In genomic region chr7:30423071-30423641, GRCm38 (mm10) we compare ENCODE assay signal across 9 mouse cellular contexts. TPM values are rescaled to one million over a fixed set of nuclear protein-coding genes. Genes with fewer than 3 reads are reported as not detected.
DNase-seq lines count a peak whose midpoint lies in the region; ATAC-seq and TF ChIP-seq lines count a peak whose summit lies in the region.
"Had no signal": no experiment of that assay in that cellular context is flagged by ENCODE, and none has a peak within 500 bp of the region (broad histone marks: within the 10 kb centered on the region; RNA-seq: fewer than 3 reads in every experiment).

No protein-coding gene starts in this region.

- intact Hi-C loops in gastrocnemius, adult 2 months (cut with DNase I): no loop called here
- intact Hi-C loops in gastrocnemius, postnatal 14 days (cut with DNase I; ENCODE audit: low total_unique reads): no loop called here

- peak overlapping the region; percentile 69 for H3K27ac ChIP-seq in gastrocnemius, adult 2 months
- peak overlapping the region; percentile 92 for H3K27ac ChIP-seq in bone marrow, adult 2 months (ENCODE audit: control insufficient read depth, insufficient read depth, low read depth, low read length, poor library complexity)
- no peak overlapping the region for H3K27ac ChIP-seq in kidney, embryonic 14.5 days (ENCODE audit: low read depth, low read length)
- H3K27ac ChIP-seq in lung, embryonic 14.5 days (ENCODE audit: low read depth): no peak overlapping the region; the same call in 1 of the 2 replicates

- H3K36me3 ChIP-seq in kidney, embryonic 14.5 days (ENCODE audit: control insufficient read depth, insufficient read depth, low read length): 0 out of 2 replicates have a peak, but pooled peaks cover 3% of the 10 kb centered on the region
- H3K36me3 ChIP-seq in lung, embryonic 14.5 days (ENCODE audit: insufficient read depth): peaks cover 10% of the 10 kb centered on the region; the same call in 1 of the 2 replicates

- H3K9ac ChIP-seq in kidney, embryonic 14.5 days (ENCODE audit: low read depth, low read length): peak overlapping the region; percentile 61; the same call in 1 of the 2 replicates
- H3K9ac ChIP-seq in lung, embryonic 14.5 days: peak overlapping the region; percentile 55

- peaks cover 2% of the 10 kb centered on the region; the same call in 1 of the 2 replicates for H3K4me1 ChIP-seq in bone marrow, adult 2 months (ENCODE audit: control insufficient read depth, insufficient read depth, low read length)
- H3K4me1 ChIP-seq in kidney, embryonic 14.5 days (ENCODE audit: control insufficient read depth, insufficient read depth, low read length): no peaks in the 10 kb centered on the region; the same call in 1 of the 2 replicates
- 0 out of 2 replicates have a peak, but pooled peaks cover 3% of the 10 kb centered on the region for H3K4me1 ChIP-seq in lung, embryonic 14.5 days (ENCODE audit: insufficient read depth)

- no peak for ATAC-seq in kidney, embryonic 14.5 days (ENCODE audit: low FRiP score, low TSS enrichment)
- no peak for ATAC-seq in lung, embryonic 14.5 days (ENCODE audit: insufficient read depth)
- no peak; the same call in 1 of the 2 replicates for ATAC-seq in megakaryocyte progenitor cell, adult 5-6 weeks (replicated peaks; ENCODE audit: poor library complexity)

- no peak for DNase-seq in gastrocnemius, adult 2 months
- no peak for DNase-seq in gastrocnemius, postnatal 14 days
- peak; percentile 62 for DNase-seq in heart, adult 8-10 months (ENCODE audit: low spot score)
- DNase-seq in lung, embryonic 14.5 days: peak; percentile 39
- peak; percentile 63 to 66 for DNase-seq in spleen, postnatal 36 days (ENCODE audit: low spot score in 2 of 2)

- H3K4me3 ChIP-seq in gastrocnemius, adult 2 months: peak overlapping the region; percentile 84
- H3K4me3 ChIP-seq in bone marrow, adult 2 months (replicated peaks; ENCODE audit: control insufficient read depth, low read depth, low read length): peak overlapping the region; percentile 86
- H3K4me3 ChIP-seq in kidney, embryonic 14.5 days (ENCODE audit: low read length): peak overlapping the region; percentile 52
- peak overlapping the region; percentile 56 for H3K4me3 ChIP-seq in lung, embryonic 14.5 days (ENCODE audit: low read depth, low read length)

- no peaks in the 10 kb centered on the region for H3K9me3 ChIP-seq in kidney, embryonic 14.5 days (ENCODE audit: control insufficient read depth, low read length)
- H3K9me3 ChIP-seq in lung, embryonic 14.5 days (ENCODE audit: low read depth, low read length): no peaks in the 10 kb centered on the region; the same call in 1 of the 2 replicates

- TF ChIP-seq CTCF in gastrocnemius, adult 2 months (IDR thresholded peaks at IDR 0.05): no peak
- no peak for TF ChIP-seq CTCF in bone marrow, adult 2 months (IDR thresholded peaks at IDR 0.05; ENCODE audit: control insufficient read depth, insufficient read depth, low read length)
- TF ChIP-seq CTCF in lung, embryonic 14.5 days (IDR thresholded peaks at IDR 0.05; ENCODE audit: low read depth): no peak

- peak overlapping the region; percentile 94 for H3K4me2 ChIP-seq in kidney, embryonic 14.5 days (replicated peaks; ENCODE audit: low read depth, low read length)
- H3K4me2 ChIP-seq in lung, embryonic 14.5 days: peak overlapping the region; percentile 93

- 2% methylated on average over 23 of the region's 23 CpGs for WGBS in bone marrow, adult 2 months
- 41% methylated on average over 23 of the region's 23 CpGs for WGBS in kidney, embryonic 14.5 days
- 36% methylated on average over 23 of the region's 23 CpGs for WGBS in lung, embryonic 14.5 days

- no peaks in the 10 kb centered on the region for H3K27me3 ChIP-seq in kidney, embryonic 14.5 days (ENCODE audit: control insufficient read depth, insufficient read depth, low read length)
- H3K27me3 ChIP-seq in lung, embryonic 14.5 days (ENCODE audit: insufficient read depth, low read length): 0 out of 2 replicates have a peak, but pooled peaks cover 3% of the 10 kb centered on the region
- H3K27me3 ChIP-seq: Patski had no signal

- peak; percentile 46; the same call in 1 of the 2 replicates for TF ChIP-seq POLR2A in bone marrow, adult 2 months (IDR thresholded peaks at IDR 0.05; ENCODE audit: borderline replicate concordance, control insufficient read depth, low read depth, low read length)

RNA-seq across cellular contexts. Expression of gene Nfkbid, which starts 1.6 kb away (rescaled TPM):
- total RNA-seq in gastrocnemius, adult 2 months (2021): under 1 TPM; 0.11 to 0.13 TPM
- total RNA-seq in gastrocnemius, postnatal 14 days (2021): under 1 TPM; 0.21 to 0.33 TPM
- 12.3 and 34.2 TPM in 2 replicates for polyA plus RNA-seq in bone marrow, adult 2 months (2011; ENCODE audit: insufficient read depth, insufficient read length, low replicate concordance, missing spikeins)
- total RNA-seq in heart, adult 8-10 months (2022): under 1 TPM in 3 of 4 experiments, not detected in 1; 0.12 to 0.46 (median 0.28) TPM
- polyA plus RNA-seq in kidney, embryonic 14.5 days (2014; fragmentation: Nextera tagmentation; extraction: Ambion mirVana): 1.1 and 1.9 TPM in 2 replicates
- 1.7 and 2.0 TPM in 2 replicates for polyA plus RNA-seq in lung, embryonic 14.5 days (2014; fragmentation: Nextera tagmentation; extraction: Ambion mirVana)
- 14.1 and 24.0 TPM in 2 replicates for total RNA-seq in megakaryocyte progenitor cell, adult 5-6 weeks (2015)
- 5.3 and 13.7 TPM in 2 replicates for total RNA-seq in megakaryocyte progenitor cell, adult 5-6 weeks (2017)

RNA-seq across cellular contexts. Expression of gene Hcst, which starts 3.5 kb away (rescaled TPM):
- total RNA-seq in gastrocnemius, adult 2 months (2021): not detected
- under 1 TPM in 1 of 2 experiments, not detected in 1; 0.94 TPM for total RNA-seq in gastrocnemius, postnatal 14 days (2021)
- polyA plus RNA-seq in bone marrow, adult 2 months (2011; ENCODE audit: insufficient read depth, insufficient read length, low replicate concordance, missing spikeins): 47.8 and 107 TPM in 2 replicates
- total RNA-seq in heart, adult 8-10 months (2022): not detected
- polyA plus RNA-seq in kidney, embryonic 14.5 days (2014; fragmentation: Nextera tagmentation; extraction: Ambion mirVana): 0.57 and 1.0 TPM in 2 replicates
- 1.5 and 2.0 TPM in 2 replicates for polyA plus RNA-seq in lung, embryonic 14.5 days (2014; fragmentation: Nextera tagmentation; extraction: Ambion mirVana)
- 28.1 and 30.3 TPM in 2 replicates for total RNA-seq in megakaryocyte progenitor cell, adult 5-6 weeks (2015)
- total RNA-seq in megakaryocyte progenitor cell, adult 5-6 weeks (2017): 10.0 and 12.7 TPM in 2 replicates
- polyA plus RNA-seq: Patski had no signal

RNA-seq across cellular contexts. Expression of gene Tyrobp, which starts 9.6 kb away (rescaled TPM):
- total RNA-seq in gastrocnemius, adult 2 months (2021): 1 to 10 TPM; 2.6 to 5.7 TPM
- 10 to 100 TPM in 1 of 2 experiments, 1 to 10 TPM in 1; 7.8 to 10.4 TPM for total RNA-seq in gastrocnemius, postnatal 14 days (2021)
- 164 and 433 TPM in 2 replicates for polyA plus RNA-seq in bone marrow, adult 2 months (2011; ENCODE audit: insufficient read depth, insufficient read length, low replicate concordance, missing spikeins)
- 10 to 100 TPM; 13.5 to 26.2 (median 16.5) TPM for total RNA-seq in heart, adult 8-10 months (2022)
- 23.8 and 26.7 TPM in 2 replicates for polyA plus RNA-seq in kidney, embryonic 14.5 days (2014; fragmentation: Nextera tagmentation; extraction: Ambion mirVana)
- polyA plus RNA-seq in lung, embryonic 14.5 days (2014; fragmentation: Nextera tagmentation; extraction: Ambion mirVana): 46.0 and 46.8 TPM in 2 replicates
- total RNA-seq in megakaryocyte progenitor cell, adult 5-6 weeks (2015): 406 and 473 TPM in 2 replicates
- total RNA-seq in megakaryocyte progenitor cell, adult 5-6 weeks (2017): 229 and 322 TPM in 2 replicates
- polyA plus RNA-seq: Patski had no signal

RNA-seq across cellular contexts. Expression of gene Aplp1, which starts 22.2 kb away (rescaled TPM):
- total RNA-seq in gastrocnemius, adult 2 months (2021): 1 to 10 TPM in 1 of 2 experiments, under 1 TPM in 1; 0.94 to 1.2 TPM
- 1 to 10 TPM; 1.9 to 2.3 TPM for total RNA-seq in gastrocnemius, postnatal 14 days (2021)
- polyA plus RNA-seq in bone marrow, adult 2 months (2011; ENCODE audit: insufficient read depth, insufficient read length, low replicate concordance, missing spikeins): 6.2 TPM in 1 of 2 replicates, not detected in the other
- total RNA-seq in heart, adult 8-10 months (2022): 1 to 10 TPM; 3.2 to 4.2 (median 3.6) TPM
- polyA plus RNA-seq in kidney, embryonic 14.5 days (2014; fragmentation: Nextera tagmentation; extraction: Ambion mirVana): 16.7 and 19.0 TPM in 2 replicates
- polyA plus RNA-seq in lung, embryonic 14.5 days (2014; fragmentation: Nextera tagmentation; extraction: Ambion mirVana): 22.3 and 22.6 TPM in 2 replicates
- total RNA-seq in megakaryocyte progenitor cell, adult 5-6 weeks (2015): not detected in 2 replicates
- total RNA-seq in megakaryocyte progenitor cell, adult 5-6 weeks (2017): not detected in 2 replicates

RNA-seq across cellular contexts. Expression of gene Kirrel2, which starts 34.3 kb away (rescaled TPM):
- not detected for total RNA-seq in gastrocnemius, adult 2 months (2021)
- not detected for total RNA-seq in gastrocnemius, postnatal 14 days (2021)
- polyA plus RNA-seq in bone marrow, adult 2 months (2011; ENCODE audit: insufficient read depth, insufficient read length, low replicate concordance, missing spikeins): 0.25 and 4.8 TPM in 2 replicates
- total RNA-seq in heart, adult 8-10 months (2022): not detected
- 0.20 and 0.54 TPM in 2 replicates for polyA plus RNA-seq in kidney, embryonic 14.5 days (2014; fragmentation: Nextera tagmentation; extraction: Ambion mirVana)
- not detected in 2 replicates for polyA plus RNA-seq in lung, embryonic 14.5 days (2014; fragmentation: Nextera tagmentation; extraction: Ambion mirVana)
- total RNA-seq in megakaryocyte progenitor cell, adult 5-6 weeks (2015): not detected in 2 replicates
- total RNA-seq in megakaryocyte progenitor cell, adult 5-6 weeks (2017): not detected in 2 replicates
- polyA plus RNA-seq: Patski had no signal

Comparison
In these comparisons a context has a peak if more than half of its experiments do, and no peak if none do; other contexts are left out.
1. DNase-seq: peak in heart, adult 8-10 months (single experiment), lung, embryonic 14.5 days (single experiment) and spleen, postnatal 36 days (2 of 2); none in gastrocnemius, adult 2 months (single experiment) and gastrocnemius, postnatal 14 days (single experiment).
2. H3K27ac ChIP-seq: peak in gastrocnemius, adult 2 months (single experiment) and bone marrow, adult 2 months (single experiment); none in kidney, embryonic 14.5 days (single experiment) and lung, embryonic 14.5 days (single experiment).
3. RNA of gene Nfkbid, which starts 1.6 kb away (total RNA-seq): 5.3 to 24.0 TPM in megakaryocyte progenitor cell, adult 5-6 weeks; 0.21 to 0.33 TPM in gastrocnemius, postnatal 14 days, 0.12 to 0.46 TPM in heart, adult 8-10 months and 0.11 to 0.13 TPM in gastrocnemius, adult 2 months; every median in the first group is over 4 times any median in the second.
4. RNA of gene Hcst, which starts 3.5 kb away (total RNA-seq): 10.0 to 30.3 TPM in megakaryocyte progenitor cell, adult 5-6 weeks; 0.94 TPM in gastrocnemius, postnatal 14 days, not detected in heart, adult 8-10 months and not detected in gastrocnemius, adult 2 months; every median in the first group is over 4 times any median in the second.
5. RNA of gene Tyrobp, which starts 9.6 kb away (total RNA-seq): 229 to 473 TPM in megakaryocyte progenitor cell, adult 5-6 weeks; 13.5 to 26.2 TPM in heart, adult 8-10 months, 7.8 to 10.4 TPM in gastrocnemius, postnatal 14 days and 2.6 to 5.7 TPM in gastrocnemius, adult 2 months; every median in the first group is over 4 times any median in the second.
6. Peak in every context shown above with its lines, with median percentiles within 50 percentile points of each other: H3K4me3 ChIP-seq.